Mouse (Mus musculus) hindbrain, embryonic 10.5 days (tissue): ENCODE measurements around the gene Aatf. TPM values are rescaled to one million over a fixed set of nuclear protein-coding genes. Genes with fewer than 3 reads are reported as not detected.
A peak's percentile ranks its signal among the peaks of the same experiment; 100 is the strongest.

ENCODE experiments used
- DNase-seq: peaks from one replicate; pipeline ENCODE4 v3.0.0-alpha.2; 2017; ENCODE audit warnings: low spot score
- H3K27ac ChIP-seq: fragments of 300-500 bp; sonication (generic); 2 replicates; pipeline ENCODE4 v1.5.1; 2016; ENCODE audit warnings: mild to moderate bottlenecking, moderate library complexity
- H3K27me3 ChIP-seq: fragments of 300-500 bp; sonication (generic); 2 replicates; pipeline ENCODE4 v1.6.1; 2016; ENCODE audit warnings: mild to moderate bottlenecking; ENCODE audit not compliant: poor library complexity, insufficient read depth, severe bottlenecking
- H3K36me3 ChIP-seq: fragments of 300-500 bp; sonication (generic); 2 replicates; pipeline ENCODE4 v1.6.1; 2016; ENCODE audit warnings: mild to moderate bottlenecking, moderate library complexity
- H3K4me1 ChIP-seq: fragments of 300-500 bp; sonication (generic); replicated peaks from 2 replicates; pipeline ENCODE4 v1.6.1; 2016; ENCODE audit warnings: mild to moderate bottlenecking
- H3K4me3 ChIP-seq: fragments of 300-500 bp; sonication (generic); 2 replicates; pipeline ENCODE4 v1.5.1; 2016; ENCODE audit warnings: mild to moderate bottlenecking, moderate library complexity
- H3K9me3 ChIP-seq: fragments of 300-500 bp; sonication (generic); 2 replicates; pipeline ENCODE4 v1.6.1; 2016; ENCODE audit warnings: mild to moderate bottlenecking, moderate library complexity
- WGBS: fragments of 180-500 bp; shearing (Covaris S2); methylation state at CpG from one replicate; pipeline ENCODE4 v1.1.7; 2016; 5-methylcytosine and 5-hydroxymethylcytosine counted together
- polyA plus RNA-seq: library from polyadenylated mRNA; unstranded; fragments of >200 nt; fragmentation: Nextera tagmentation; extraction: Ambion mirVana; gene quantifications from 2 replicates; pipeline ENCODE4 v1.2.1, GENCODE M21; 2016

Gene Aatf
- polyA plus RNA-seq, 1 experiment from 2014 or later = 46.8 TPM

DNA sequence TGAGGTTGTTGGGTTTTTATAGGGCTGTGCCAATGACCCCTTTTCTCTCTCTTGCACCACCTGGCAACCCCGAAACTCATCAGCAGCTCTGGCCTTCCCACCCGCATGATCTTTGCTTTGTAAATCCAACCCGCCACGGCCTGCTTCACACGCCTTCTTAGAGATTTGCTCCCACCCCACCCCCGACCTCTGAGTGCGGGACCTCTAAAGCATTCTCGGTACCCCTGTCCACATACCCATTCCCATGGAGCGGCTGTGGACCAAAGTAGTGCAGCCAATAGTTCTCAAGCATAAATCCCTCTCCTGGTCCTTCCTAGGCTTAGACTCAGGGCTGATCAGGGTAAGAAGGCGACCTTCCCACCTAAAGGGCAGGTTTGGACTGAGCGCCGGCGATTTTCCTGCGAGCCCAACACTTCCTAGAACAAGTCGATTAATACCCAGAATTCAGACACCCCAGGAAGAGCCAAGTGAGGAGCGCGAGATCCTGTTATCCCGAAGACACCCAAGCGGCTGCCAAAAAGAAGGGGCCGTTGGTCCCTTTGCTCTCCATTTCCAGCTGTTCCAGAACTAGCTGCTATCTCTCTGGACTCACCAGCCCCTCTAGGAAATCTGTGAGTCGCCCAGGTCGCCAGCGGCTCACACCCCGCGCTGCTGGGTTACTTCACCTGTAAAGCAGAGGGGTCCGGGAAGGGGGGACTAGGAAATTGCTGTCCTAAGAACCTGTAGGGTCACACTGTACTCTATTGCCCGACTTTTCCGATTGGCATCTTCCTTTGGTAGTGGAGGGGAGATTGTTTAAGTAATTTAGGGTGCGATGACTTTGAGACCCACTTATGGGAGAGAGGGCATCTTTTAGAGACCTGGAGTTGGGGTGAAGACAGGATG is 13.9 kb upstream of the Aatf start:
- Histone ChIP-seq H3K36me3 (no peaks in the 10 kb centered on the region), H3K27me3 (peaks cover 100% of the 10 kb centered on the region), H3K4me3 (peak overlapping the region; percentile 65), H3K27ac (peak overlapping the region; percentile 77), H3K9me3 (no peaks in the 10 kb centered on the region), H3K4me1 (peaks cover 56% of the 10 kb centered on the region)
- 1% methylated on average over 29 of the region's 29 CpGs for WGBS
- peak; percentile 33 for DNase-seq

DNA sequence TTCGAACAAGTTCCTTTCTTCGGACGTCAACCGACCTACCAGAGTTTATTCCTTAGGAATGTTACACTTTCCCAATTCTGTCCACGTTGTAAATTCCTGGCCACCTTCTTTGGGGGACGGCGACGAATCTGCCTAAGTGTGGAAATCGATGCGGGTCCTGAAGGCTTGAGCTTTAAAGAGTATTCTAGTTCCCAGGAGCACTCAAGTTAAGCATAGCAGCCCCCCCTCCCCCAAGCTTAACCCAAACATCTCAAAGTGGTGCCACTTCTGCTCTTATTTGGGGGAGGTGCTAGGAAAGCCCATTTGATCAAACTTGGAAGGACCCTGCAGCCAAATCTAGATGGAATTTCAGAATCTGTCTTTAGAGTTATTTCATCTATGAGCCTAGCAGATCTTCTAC is 13.1 kb upstream of the Aatf start:
- no peak for DNase-seq
- under 1% methylated on average over 10 of the region's 10 CpGs for WGBS
- Histone ChIP-seq H3K4me1 (peaks cover 55% of the 10 kb centered on the region), H3K9me3 (0 out of 2 replicates have a peak, but pooled peaks cover 4% of the 10 kb centered on the region), H3K4me3 (peak overlapping the region; percentile 65), H3K27ac (peak overlapping the region; percentile 77), H3K36me3 (no peaks in the 10 kb centered on the region), H3K27me3 (peaks cover 100% of the 10 kb centered on the region)

DNA sequence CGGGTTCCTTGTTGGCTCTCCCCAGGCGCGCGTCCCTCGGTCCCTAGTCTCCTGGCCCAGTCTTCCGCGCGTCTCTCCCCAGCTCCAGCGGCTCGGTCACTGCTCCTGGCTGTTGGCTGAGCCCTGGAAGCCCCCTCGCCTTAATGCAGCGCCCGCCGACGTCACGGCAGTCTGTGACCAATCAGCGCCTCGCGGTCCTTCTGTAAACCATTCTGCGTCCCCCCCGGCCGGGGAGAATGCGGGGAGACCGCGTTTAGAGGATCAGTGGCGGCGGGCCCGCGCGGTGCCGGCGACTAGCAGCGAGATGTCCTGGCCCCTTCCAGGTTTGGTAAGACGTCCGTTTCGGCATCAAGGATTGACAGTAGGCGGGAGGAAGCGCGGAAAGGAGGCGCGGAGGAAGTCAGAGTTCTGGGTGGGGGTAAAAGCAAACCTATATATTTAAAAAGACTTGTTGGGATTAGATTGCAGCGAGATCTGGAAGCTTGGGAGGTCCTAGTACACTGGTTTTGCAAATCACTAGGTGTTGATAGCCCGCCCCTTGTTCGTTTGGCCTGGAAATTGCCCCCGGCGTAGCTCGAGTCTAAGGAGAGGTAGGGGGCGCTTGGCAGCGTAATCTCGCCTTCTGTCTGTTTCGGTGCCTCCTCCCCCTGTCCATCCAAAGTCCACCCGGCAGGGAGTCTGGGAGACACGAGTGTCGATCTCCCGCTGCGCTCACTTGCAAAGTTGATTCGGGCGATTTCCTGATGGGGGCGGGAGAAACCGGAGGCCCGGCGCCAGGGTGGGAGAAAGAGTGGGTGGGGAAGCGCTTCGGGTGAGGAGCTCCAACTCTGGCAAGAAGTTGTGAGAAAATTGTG is 12.3 kb upstream of the Aatf start, which contains the start of gene Lhx1:
Lhx1 (minus strand) TSS at position 115 of the 854 bp plus-strand sequence.
- under 1% methylated on average over 64 of the region's 64 CpGs for WGBS
- Histone ChIP-seq H3K9me3 (0 out of 2 replicates have a peak, but pooled peaks cover 4% of the 10 kb centered on the region), H3K27ac (peak within 1 kb of the TSS; percentile 77), H3K4me1 (peaks cover 55% of the 10 kb centered on the region), H3K4me3 (peak within 1 kb of the TSS; percentile 65), H3K36me3 (0 out of 2 replicates have a peak, but pooled peaks cover 2% of the 10 kb centered on the region), H3K27me3 (peaks cover 100% of the 10 kb centered on the region)
- peak; percentile 88 for DNase-seq

DNA sequence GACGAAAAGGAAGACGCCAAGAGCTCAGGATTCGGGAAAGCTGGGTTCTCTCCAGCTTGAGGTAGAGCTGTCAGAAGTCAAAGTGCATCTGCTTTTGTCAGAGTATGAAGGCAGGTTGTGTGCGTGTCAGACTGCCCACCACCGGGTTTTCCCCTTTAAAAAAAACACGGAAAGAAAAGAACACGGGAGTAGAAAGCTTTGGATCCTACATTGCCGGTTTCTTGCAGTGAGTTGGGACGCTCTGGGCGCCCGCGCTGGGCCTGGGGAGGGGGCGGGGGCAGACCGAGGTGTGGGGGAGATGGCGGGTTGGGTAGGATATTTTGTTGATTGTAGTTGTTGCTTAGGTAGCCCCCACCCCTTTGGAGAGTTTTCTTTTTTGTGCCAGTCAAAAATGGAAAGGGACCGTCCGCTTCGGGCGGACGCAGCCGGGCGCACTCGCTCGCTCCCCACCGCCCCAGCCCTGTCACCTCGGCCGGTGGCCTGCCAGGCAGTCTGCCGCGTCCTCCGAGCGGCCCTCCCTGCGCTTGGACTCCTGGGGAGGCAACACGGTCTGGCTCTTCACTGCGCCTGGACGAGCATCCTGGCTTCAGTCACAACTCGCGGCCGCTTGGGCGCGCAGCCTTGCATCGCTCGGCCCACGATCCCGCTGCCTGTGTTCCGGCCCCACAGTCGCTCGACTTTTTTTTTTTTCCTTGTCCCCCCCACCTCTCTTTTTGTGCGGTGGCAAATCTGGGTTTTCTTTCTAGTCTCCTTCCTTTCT is 11.4 kb upstream of the Aatf start:
- H3K27ac ChIP-seq = peak overlapping the region; percentile 77

DNA sequence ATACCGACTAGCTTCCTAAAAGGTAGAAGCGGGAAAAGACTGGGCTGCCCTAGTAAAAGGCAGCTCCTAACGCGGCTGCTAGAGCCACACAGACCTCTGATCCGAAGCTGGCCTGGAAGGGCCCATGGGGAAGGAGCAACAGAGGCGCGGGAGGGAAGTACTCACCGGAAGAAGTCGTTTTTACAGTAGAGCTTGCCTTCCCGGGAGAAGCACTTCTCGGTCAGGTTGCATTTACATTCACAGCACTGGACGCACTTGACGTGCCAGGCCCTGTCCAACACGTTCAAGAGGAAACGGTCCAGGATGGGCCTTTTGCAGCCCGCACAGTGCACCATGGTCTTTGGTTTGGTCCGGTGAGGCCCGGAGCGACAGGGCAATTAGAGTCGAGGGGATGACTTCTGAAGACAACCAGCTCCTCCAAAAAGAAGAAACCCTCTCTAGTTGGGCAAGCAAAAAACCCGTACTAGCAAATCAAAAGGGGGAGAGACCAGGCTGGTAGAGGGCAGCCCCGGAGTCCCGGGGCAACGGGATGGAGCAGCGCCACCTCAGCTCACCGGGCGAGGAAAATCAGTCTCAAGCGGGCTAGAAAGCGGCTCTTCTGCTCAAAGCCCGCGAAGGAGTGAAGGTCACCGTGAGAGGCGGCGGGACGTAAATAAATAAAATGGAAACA is 10.7 kb upstream of the Aatf start:
- peaks cover 58% of the 10 kb centered on the region for H3K4me1 ChIP-seq
- peaks cover 100% of the 10 kb centered on the region for H3K27me3 ChIP-seq
- under 1% methylated on average over 35 of the region's 35 CpGs for WGBS
- 0 out of 2 replicates have a peak, but pooled peaks cover 4% of the 10 kb centered on the region for H3K9me3 ChIP-seq
- DNase-seq = peak; percentile 64
- H3K36me3 ChIP-seq = 0 out of 2 replicates have a peak, but pooled peaks cover 7% of the 10 kb centered on the region
- H3K4me3 ChIP-seq = peak overlapping the region; percentile 65
- H3K27ac ChIP-seq = peak overlapping the region; percentile 77

More for the DNA sequence above, 11.4 kb upstream of the Aatf start:
- peak; percentile 62 for DNase-seq
- Histone ChIP-seq H3K4me3 (peak overlapping the region; percentile 65), H3K4me1 (peaks cover 61% of the 10 kb centered on the region), H3K36me3 (0 out of 2 replicates have a peak, but pooled peaks cover 7% of the 10 kb centered on the region), H3K27me3 (peaks cover 100% of the 10 kb centered on the region), H3K9me3 (0 out of 2 replicates have a peak, but pooled peaks cover 4% of the 10 kb centered on the region)
- WGBS = under 1% methylated on average over 48 of the region's 48 CpGs

DNA sequence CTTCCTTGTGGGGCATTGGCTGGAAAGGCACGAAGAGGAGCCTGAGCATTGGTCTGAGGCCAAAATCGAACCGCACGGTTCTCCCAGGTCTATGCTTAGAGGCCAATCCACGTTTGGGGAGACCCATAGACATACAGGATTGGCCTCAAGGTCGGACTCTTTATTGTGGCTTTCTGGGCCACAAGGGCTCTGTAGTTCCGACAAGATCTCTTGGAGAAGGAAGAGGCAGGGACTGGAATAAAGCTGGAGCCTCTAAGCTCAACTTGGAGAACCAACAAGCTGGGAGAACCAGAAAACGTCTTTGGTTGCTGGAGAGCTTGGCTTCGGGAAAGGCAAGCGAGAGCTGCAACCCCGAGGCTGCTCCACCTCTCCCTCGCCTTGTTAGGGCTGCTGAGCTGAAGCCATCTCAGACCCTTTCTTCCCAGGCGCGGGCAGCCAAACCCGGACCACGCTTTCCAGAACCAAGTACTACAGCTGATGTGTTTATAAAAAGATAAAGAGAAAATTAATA is 10.1 kb upstream of the Aatf start:
- Histone ChIP-seq H3K27me3 (peaks cover 100% of the 10 kb centered on the region), H3K4me1 (peaks cover 52% of the 10 kb centered on the region), H3K36me3 (0 out of 2 replicates have a peak, but pooled peaks cover 7% of the 10 kb centered on the region), H3K9me3 (0 out of 2 replicates have a peak, but pooled peaks cover 4% of the 10 kb centered on the region), H3K27ac (peak overlapping the region; percentile 77), H3K4me3 (peak overlapping the region; percentile 65)
- peak; percentile 59 for DNase-seq
- WGBS = 1% methylated on average over 16 of the region's 16 CpGs

DNA sequence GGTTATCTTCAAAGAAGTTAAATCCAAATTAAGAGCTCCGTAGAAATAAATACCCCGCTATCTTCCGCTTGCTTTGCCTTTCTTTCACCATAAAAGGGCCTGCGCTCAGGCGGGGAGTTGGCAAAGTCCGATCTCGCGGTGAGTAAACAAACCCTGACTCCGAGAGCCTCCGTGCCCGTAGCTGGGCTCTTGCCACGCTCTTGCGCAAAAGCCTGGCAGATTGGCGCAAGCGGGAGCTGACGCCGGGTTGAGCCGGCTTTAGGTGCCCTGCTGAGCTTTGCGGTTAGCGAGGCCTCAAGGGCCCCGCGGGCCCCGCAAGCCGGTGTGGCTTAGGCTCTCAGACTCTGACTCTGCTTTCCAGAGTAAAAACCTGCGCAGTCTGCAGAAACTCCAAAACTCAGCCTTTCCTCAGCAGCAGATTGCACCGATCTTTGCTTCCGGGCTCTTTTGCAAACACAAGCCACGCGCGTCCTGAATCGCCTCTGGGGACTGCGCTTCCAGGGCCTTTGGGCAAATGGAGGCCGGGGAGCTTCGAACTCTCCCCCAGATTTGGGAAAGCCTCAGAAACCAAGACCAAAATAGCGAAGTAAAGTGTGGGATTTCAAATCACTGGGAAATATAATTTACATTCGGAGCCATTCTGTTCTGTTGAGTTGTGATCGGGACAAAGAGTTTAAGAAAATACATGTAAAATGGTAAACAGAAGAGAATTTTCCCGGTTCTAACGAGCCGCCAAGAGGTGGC is 9.4 kb upstream of the Aatf start:
- H3K27ac ChIP-seq = peak overlapping the region; percentile 77

DNA sequence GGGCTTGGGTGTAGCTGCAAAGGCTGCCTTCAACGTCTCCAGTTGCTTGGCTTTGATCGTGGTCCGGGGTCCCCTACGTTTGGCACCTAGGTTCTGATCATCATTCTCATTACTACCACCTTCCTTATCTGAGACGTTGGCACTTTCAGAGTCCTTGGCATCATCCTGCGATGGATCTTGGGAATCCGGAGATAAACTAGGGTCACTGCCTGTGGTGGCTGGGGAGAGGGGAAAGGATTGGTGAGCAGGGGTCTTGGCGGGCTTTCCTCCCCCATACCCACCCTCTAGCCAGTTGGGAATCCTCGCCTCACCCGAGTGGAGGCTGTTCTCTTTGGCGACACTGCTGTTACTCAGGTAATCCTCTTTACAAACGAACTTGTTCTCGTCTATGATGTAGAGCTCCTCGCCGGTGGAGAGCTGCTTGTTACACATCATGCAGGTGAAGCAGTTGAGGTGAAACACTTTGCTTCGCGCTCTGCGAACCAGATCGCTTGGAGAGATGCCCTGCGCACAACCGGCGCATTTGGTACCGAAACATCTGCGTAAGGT is 8.5 kb upstream of the Aatf start:
- Histone ChIP-seq H3K4me3 (peak overlapping the region; percentile 65), H3K9me3 (0 out of 2 replicates have a peak, but pooled peaks cover 4% of the 10 kb centered on the region), H3K27me3 (peaks cover 100% of the 10 kb centered on the region), H3K4me1 (peaks cover 48% of the 10 kb centered on the region), H3K27ac (0 out of 2 replicates have a peak overlapping the region, but pooled peaks have one; percentile 23), H3K36me3 (0 out of 2 replicates have a peak, but pooled peaks cover 7% of the 10 kb centered on the region)
- WGBS = 7% methylated on average over 24 of the region's 24 CpGs
- DNase-seq = peak; percentile 38

More for the DNA sequence above, 9.4 kb upstream of the Aatf start:
- 0 out of 2 replicates have a peak, but pooled peaks cover 4% of the 10 kb centered on the region for H3K9me3 ChIP-seq
- H3K36me3 ChIP-seq = 0 out of 2 replicates have a peak, but pooled peaks cover 7% of the 10 kb centered on the region
- DNase-seq = peak; percentile 58
- H3K27me3 ChIP-seq = peaks cover 100% of the 10 kb centered on the region
- H3K4me3 ChIP-seq = peak overlapping the region; percentile 65
- peaks cover 51% of the 10 kb centered on the region for H3K4me1 ChIP-seq
- under 1% methylated on average over 40 of the region's 40 CpGs for WGBS

DNA sequence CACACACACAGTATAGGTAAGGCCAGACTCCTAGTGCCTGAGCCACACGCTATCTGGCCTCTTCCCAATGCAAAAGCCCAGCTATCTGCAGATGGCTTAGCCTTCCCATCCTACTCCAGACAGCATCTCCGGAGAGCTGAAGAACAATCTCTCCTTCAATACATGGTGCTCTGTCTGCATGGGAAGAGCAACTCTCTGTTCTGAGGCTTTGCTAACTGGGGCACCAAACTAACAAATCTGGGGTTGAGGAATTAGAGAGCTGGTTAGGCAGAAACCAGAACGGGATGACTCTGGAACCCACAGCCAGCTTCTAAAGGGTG is 7.7 kb upstream of the Aatf start:
- Histone ChIP-seq H3K9me3 (0 out of 2 replicates have a peak, but pooled peaks cover 4% of the 10 kb centered on the region), H3K27me3 (peaks cover 100% of the 10 kb centered on the region), H3K4me3 (peak overlapping the region; percentile 65), H3K4me1 (peaks cover 40% of the 10 kb centered on the region), H3K27ac (peak overlapping the region; percentile 40; the same call in 1 of the 2 replicates), H3K36me3 (0 out of 2 replicates have a peak, but pooled peaks cover 7% of the 10 kb centered on the region)
- DNase-seq = peak; percentile 31
- 15% methylated on average over 3 of the region's 3 CpGs for WGBS

DNA sequence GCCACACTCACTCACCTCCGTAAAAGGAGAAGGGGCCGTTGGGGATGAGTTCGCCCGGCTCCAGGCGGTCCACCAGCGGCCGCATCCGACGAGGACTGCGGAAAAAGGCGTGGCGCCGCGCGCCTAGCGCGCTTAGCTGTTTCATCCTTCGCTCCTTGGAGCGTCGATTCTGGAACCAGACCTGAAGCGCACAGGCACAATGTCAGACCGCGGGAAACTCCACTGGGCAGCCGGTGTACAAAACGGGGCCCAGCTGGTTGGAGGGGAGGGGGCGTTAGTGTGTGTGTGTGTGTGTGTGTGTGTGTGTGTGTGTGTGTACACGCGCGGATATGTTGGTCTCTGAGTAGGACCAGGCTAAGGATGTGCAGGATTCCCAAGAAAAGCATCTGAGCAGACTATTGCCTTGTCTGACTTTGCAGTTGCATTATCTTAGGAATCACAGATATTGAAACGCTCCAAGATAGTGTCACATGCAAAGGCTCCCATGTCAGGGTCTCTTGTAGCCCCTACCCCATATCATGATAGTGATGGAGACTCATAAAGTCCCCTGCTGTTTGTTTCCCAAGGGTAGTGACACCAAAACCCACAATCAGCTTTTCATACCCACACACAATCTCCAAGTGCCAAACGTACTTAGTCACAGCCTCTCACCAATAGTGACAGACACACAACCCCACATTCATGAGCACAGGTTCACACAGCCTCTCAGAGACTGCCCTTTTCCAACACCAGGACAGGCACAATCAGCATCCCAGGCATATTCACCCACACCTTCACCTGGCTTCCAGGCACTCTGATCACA is 7.1 kb upstream of the Aatf start:
- 3% methylated on average over 31 of the region's 31 CpGs for WGBS
- DNase-seq = peak; percentile 50
- Histone ChIP-seq H3K4me3 (peak overlapping the region; percentile 65), H3K27me3 (peaks cover 100% of the 10 kb centered on the region), H3K36me3 (0 out of 2 replicates have a peak, but pooled peaks cover 7% of the 10 kb centered on the region), H3K27ac (peak overlapping the region; percentile 35; the same call in 1 of the 2 replicates), H3K4me1 (peaks cover 35% of the 10 kb centered on the region), H3K9me3 (0 out of 2 replicates have a peak, but pooled peaks cover 4% of the 10 kb centered on the region)
